Mouse (Mus musculus) hindbrain, embryonic 13.5 days (tissue): ENCODE measurements around the gene Vmn1r14. TPM values are rescaled to one million over a fixed set of nuclear protein-coding genes. Genes with fewer than 3 reads are reported as not detected.
"Not testable (repeated sequence)": the region's sequence is repeated elsewhere in the genome, so short reads cannot be mapped to it uniquely, and the experiment has no call there.

ENCODE experiments used
- ATAC-seq: fragments of 200-750 bp; cut with Nextera tagmentation; 2 replicates; pipeline ENCODE4 v1.8.0; 2017; ENCODE audit warnings: moderate TSS enrichment; ENCODE audit not compliant: low FRiP score
- H3K27ac ChIP-seq: fragments of 300-500 bp; sonication (generic); 2 replicates; pipeline ENCODE4 v1.5.1; 2015; ENCODE audit warnings: inconsistent platforms, mild to moderate bottlenecking, moderate library complexity
- H3K27me3 ChIP-seq: fragments of 300-500 bp; sonication (generic); 2 replicates; pipeline ENCODE4 v1.6.1; 2015; ENCODE audit warnings: mild to moderate bottlenecking, inconsistent platforms
- H3K36me3 ChIP-seq: fragments of 300-500 bp; sonication (generic); 2 replicates; pipeline ENCODE4 v1.6.1; 2015; ENCODE audit warnings: mild to moderate bottlenecking, inconsistent platforms
- H3K4me1 ChIP-seq: fragments of 300-500 bp; sonication (generic); replicated peaks from 2 replicates; pipeline ENCODE4 v1.6.1; 2015; ENCODE audit warnings: inconsistent platforms
- H3K4me2 ChIP-seq: fragments of 300-500 bp; sonication (generic); 2 replicates; pipeline ENCODE4 v1.6.1; 2015; ENCODE audit warnings: inconsistent platforms, mild to moderate bottlenecking, moderate library complexity
- H3K4me3 ChIP-seq: fragments of 300-500 bp; sonication (generic); 2 replicates; pipeline ENCODE4 v1.5.1; 2015; ENCODE audit warnings: mild to moderate bottlenecking, inconsistent platforms
- H3K9ac ChIP-seq: fragments of 300-500 bp; sonication (generic); 2 replicates; pipeline ENCODE4 v1.6.1; 2015; ENCODE audit warnings: mild to moderate bottlenecking, inconsistent platforms
- H3K9me3 ChIP-seq: fragments of 300-500 bp; sonication (generic); 2 replicates; pipeline ENCODE4 v1.6.1; 2016; ENCODE audit warnings: inconsistent platforms
- WGBS: fragments of 180-500 bp; shearing (Covaris S2); methylation state at CpG from one replicate; pipeline ENCODE4 v1.1.7; 2015; 5-methylcytosine and 5-hydroxymethylcytosine counted together
- polyA plus RNA-seq: library from polyadenylated mRNA; unstranded; fragments of >200 nt; fragmentation: Nextera tagmentation; extraction: Ambion mirVana; gene quantifications from 2 replicates; pipeline ENCODE4 v1.2.1, GENCODE M21; 2015

Gene Vmn1r14
- polyA plus RNA-seq = not detected in 2 replicates

DNA sequence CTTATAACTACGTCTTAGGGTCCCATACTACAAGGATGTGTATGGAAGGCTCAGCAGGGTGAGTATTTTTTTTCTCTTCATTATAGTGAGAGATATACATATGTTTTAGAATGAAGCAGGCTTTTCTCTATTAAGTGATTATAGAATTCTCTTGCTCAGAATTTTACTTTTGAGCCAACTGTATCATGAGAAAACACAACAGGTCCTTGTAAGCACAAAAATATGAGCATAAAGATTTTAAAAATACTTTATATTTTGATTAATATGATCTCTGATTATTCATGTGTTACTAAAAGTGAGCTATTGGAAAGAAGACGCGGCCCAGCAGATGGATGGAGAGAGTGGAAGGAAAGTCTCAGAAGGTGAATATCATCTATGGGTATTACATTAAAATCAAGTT is at the start of gene Vmn1r14:
Gene Vmn1r14, plus strand, starts transcription at position 301 of the 400 bp plus-strand sequence.
- H3K4me1 ChIP-seq = no peaks in the 10 kb centered on the region
- no peaks in the 10 kb centered on the region for H3K27me3 ChIP-seq
- ATAC-seq = no peak
- H3K27ac ChIP-seq = no peak within 1 kb of the TSS
- H3K4me2 ChIP-seq = no peak within 1 kb of the TSS
- no peak within 1 kb of the TSS for H3K4me3 ChIP-seq
- WGBS = 94% methylated on average over 3 of the region's 3 CpGs
- no peaks in the 10 kb centered on the region for H3K36me3 ChIP-seq
- no peaks in the 10 kb centered on the region for H3K9me3 ChIP-seq
- no peak within 1 kb of the TSS for H3K9ac ChIP-seq

DNA sequence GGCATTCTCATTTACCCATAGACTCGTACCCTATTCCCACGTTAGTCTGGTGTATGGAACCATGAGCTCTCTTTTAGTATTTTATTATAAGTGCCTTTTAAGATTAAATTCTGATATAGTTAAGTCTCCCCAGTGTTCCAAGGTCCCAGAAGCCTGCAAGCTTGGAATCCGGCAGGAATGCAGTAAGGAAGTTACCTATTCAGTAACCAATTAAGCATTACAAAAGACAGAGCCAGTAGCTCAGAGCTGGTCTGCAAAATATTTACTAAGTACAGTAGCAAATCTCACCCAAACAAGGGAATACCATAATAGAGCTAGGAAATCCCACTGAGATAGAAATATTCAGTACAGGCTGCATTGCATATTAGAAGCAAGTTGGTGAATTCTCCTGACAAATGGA is 41.5 kb upstream of the Vmn1r14 start:
- not testable (repeated sequence) for H3K9me3 ChIP-seq, H3K4me3 ChIP-seq, H3K4me1 ChIP-seq, H3K27me3 ChIP-seq, ATAC-seq, H3K36me3 ChIP-seq, H3K27ac ChIP-seq, H3K9ac ChIP-seq, H3K4me2 ChIP-seq
- 45% methylated on average over 3 of the region's 3 CpGs for WGBS

DNA sequence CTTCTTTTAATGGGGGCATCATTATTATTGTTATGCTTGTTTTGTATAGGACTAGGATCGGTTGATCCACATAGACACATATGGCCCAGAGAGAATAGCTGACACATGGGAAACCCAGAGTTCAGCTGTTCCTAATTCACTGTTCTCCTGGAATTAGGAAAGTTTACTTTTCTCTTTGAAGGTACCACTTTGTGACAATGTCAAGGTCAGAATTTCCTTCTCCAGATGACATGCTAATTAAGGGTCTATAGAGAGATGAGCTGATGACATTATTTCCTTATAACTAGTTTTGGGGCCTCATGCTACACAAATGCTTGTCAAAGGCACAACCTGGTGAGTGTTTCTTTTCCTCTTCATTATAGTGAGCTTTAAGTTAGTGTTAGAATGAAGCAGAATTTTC is 28.5 kb upstream of the Vmn1r14 start, which contains the start of gene Vmn1r13:
Gene Vmn1r13, plus strand, starts transcription at position 301 of the 400 bp plus-strand sequence.
- not testable (repeated sequence) for H3K4me3 ChIP-seq, ATAC-seq, H3K9me3 ChIP-seq, H3K27ac ChIP-seq, H3K4me1 ChIP-seq, H3K36me3 ChIP-seq, H3K9ac ChIP-seq, H3K27me3 ChIP-seq, H3K4me2 ChIP-seq
- 88% methylated on average over 1 of the region's 1 CpGs for WGBS

DNA sequence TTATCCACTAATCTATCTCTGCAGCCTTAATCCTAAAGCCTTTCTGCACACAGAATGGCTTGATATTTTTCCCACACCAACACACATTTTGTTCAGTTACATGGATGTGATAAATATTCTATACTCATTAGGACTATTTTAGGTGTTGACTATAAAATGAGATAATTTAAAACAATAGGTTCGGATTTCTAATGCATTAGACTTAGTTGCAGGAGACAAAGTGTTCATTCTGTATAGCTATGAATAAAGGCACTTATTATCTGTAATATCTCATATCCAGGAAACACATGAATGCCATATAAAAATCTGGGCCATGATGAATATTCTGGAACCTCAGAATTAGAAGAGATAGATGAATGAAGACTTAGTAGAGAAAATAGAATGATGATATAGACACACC is 26.2 kb downstream of the Vmn1r14 start, which contains the start of gene Vmn1r15:
Gene Vmn1r15, plus strand, starts transcription at position 301 of the 400 bp plus-strand sequence.
- no peak for ATAC-seq
- no peaks in the 10 kb centered on the region for H3K9me3 ChIP-seq
- H3K27ac ChIP-seq = no peak within 1 kb of the TSS
- H3K9ac ChIP-seq = no peak within 1 kb of the TSS
- 77% methylated on average over 1 of the region's 1 CpGs for WGBS
- no peak within 1 kb of the TSS for H3K4me2 ChIP-seq
- H3K4me1 ChIP-seq = no peaks in the 10 kb centered on the region
- no peaks in the 10 kb centered on the region for H3K36me3 ChIP-seq
- no peak within 1 kb of the TSS for H3K4me3 ChIP-seq
- H3K27me3 ChIP-seq = no peaks in the 10 kb centered on the region

DNA sequence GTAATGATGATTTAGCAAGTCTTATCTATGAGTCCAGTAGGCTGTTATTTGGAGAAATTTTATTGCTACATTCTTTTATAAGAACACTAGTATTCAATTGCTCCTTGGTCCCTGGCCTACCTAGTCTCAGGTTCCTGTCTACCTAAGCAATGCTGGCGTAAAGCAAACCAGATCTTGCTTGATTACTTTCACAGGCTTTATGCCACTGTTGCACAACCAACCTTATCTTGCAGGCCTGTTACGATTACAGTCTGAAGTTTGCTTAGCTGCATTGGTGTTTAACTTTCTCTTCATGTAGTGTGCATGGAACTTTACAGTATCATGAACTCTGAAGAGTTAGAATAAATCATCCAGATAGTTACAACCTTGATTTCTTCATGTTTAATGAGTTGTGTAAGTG is 29.5 kb downstream of the Vmn1r14 start:
- no peak for ATAC-seq
- Histone ChIP-seq H3K4me2 (no peak overlapping the region), H3K9ac (no peak overlapping the region)

DNA sequence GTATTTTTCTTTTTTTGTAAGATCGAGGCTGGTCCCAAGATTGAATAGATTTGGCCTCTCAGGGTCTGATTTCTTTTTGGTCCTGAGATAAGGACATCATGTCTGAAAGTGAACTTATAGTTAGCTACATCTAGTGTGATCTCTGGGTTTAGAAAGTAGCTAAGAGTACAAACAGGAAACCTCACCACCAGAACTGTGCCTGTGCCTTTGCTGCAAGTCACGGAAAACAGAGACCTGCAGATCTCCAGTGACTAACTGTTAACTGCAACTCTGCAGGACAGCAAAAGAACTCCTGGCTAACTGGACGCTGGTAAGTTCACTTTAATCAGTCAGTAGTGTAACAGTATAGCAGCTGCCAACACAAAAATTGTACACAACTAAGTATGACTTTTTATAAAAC is 40.4 kb downstream of the Vmn1r14 start:
- ATAC-seq = no peak
- no peak overlapping the region for H3K27ac ChIP-seq
- no peaks in the 10 kb centered on the region for H3K9me3 ChIP-seq
- no peaks in the 10 kb centered on the region for H3K27me3 ChIP-seq
- H3K4me3 ChIP-seq = no peak overlapping the region
- no peaks in the 10 kb centered on the region for H3K36me3 ChIP-seq
- no peaks in the 10 kb centered on the region for H3K4me1 ChIP-seq
- no peak overlapping the region for H3K9ac ChIP-seq
- whole genome bisulfite sequencing = 76% methylated on average over 3 of the region's 3 CpGs
- no peak overlapping the region for H3K4me2 ChIP-seq

More for the DNA sequence above, 29.5 kb downstream of the Vmn1r14 start:
- H3K36me3 ChIP-seq = no peaks in the 10 kb centered on the region
- H3K27ac ChIP-seq = no peak overlapping the region
- H3K27me3 ChIP-seq = no peaks in the 10 kb centered on the region
- H3K9me3 ChIP-seq = no peaks in the 10 kb centered on the region
- no peaks in the 10 kb centered on the region for H3K4me1 ChIP-seq
- H3K4me3 ChIP-seq = no peak overlapping the region
- 96% methylated on average over 2 of the region's 2 CpGs for WGBS

DNA sequence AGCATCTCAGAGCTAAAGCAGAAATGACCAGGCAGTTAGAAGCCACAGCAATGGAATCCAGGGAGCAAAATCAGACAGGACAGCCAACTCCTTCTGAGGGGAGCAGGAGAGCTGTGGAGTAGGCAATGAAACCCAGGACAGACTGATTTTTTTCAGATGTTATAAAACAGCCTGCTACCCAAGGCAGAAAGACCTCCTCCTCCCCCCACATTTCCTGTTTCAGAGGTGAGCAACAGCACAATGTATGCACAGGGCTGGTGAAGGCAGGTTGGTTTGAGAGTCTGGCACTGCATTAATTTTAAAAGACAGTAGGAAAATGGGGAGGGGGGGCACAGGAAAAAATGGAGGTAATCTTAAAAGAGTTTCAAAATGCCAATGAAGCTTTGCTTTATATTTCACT is 41.0 kb downstream of the Vmn1r14 start:
- Histone ChIP-seq H3K4me3 (no peak overlapping the region), H3K9ac (no peak overlapping the region), H3K9me3 (no peaks in the 10 kb centered on the region), H3K27me3 (no peaks in the 10 kb centered on the region), H3K4me1 (no peaks in the 10 kb centered on the region), H3K27ac (no peak overlapping the region), H3K4me2 (no peak overlapping the region), H3K36me3 (no peaks in the 10 kb centered on the region)
- ATAC-seq = no peak

DNA sequence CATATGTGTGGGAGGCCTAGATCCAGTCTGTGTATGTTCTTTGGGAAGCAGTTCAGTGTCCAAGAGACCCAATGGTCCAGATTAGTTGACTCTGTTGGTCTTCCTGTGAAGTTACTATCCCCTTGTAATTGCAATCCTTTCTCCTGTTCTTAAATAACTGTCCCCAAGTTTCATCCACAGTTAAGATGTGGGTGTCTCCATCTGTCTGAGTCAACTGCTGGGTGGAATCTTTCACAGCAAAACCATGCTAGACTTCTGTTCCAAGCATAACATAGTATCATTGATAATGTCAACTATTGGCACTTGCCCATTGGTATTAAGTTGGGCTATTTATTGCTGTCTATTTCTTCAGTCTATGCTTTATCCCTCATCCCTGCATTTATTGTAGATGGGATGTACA is 47.5 kb downstream of the Vmn1r14 start:
- H3K4me2 ChIP-seq = no peak overlapping the region
- no peak overlapping the region for H3K9ac ChIP-seq
- H3K9me3 ChIP-seq = no peaks in the 10 kb centered on the region
- H3K27me3 ChIP-seq = no peaks in the 10 kb centered on the region
- no peak overlapping the region for H3K4me3 ChIP-seq
- no peaks in the 10 kb centered on the region for H3K4me1 ChIP-seq
- H3K27ac ChIP-seq = no peak overlapping the region
- H3K36me3 ChIP-seq = no peaks in the 10 kb centered on the region
- ATAC-seq = no peak

Other genes starting within 250 kb of the Vmn1r14 start
- gene Vmn1r6, start 234.4 kb upstream of the Vmn1r14 start, polyA plus RNA-seq = not detected in 2 replicates
- not detected in 2 replicates for gene Vmn1r7, start 206.4 kb upstream of the Vmn1r14 start, polyA plus RNA-seq
- gene Vmn1r8, start 199.4 kb upstream of the Vmn1r14 start, polyA plus RNA-seq = not detected in 2 replicates
- gene Vmn1r9, start 164.9 kb upstream of the Vmn1r14 start, polyA plus RNA-seq = not detected in 2 replicates
- not detected in 2 replicates for gene Vmn1r10, start 122.2 kb upstream of the Vmn1r14 start, polyA plus RNA-seq
- gene Vmn1r11, start 98.2 kb upstream of the Vmn1r14 start, polyA plus RNA-seq = not detected in 2 replicates
- not detected in 2 replicates for gene Vmn1r12, start 74.8 kb upstream of the Vmn1r14 start, polyA plus RNA-seq
- gene Vmn1r13, start 28.4 kb upstream of the Vmn1r14 start, polyA plus RNA-seq = not detected in 2 replicates
- gene Vmn1r15, start 26.3 kb downstream of the Vmn1r14 start, polyA plus RNA-seq = not detected in 2 replicates
- gene Vmn1r16, start 97.8 kb downstream of the Vmn1r14 start, polyA plus RNA-seq = not detected in 2 replicates
- not detected in 2 replicates for gene Vmn1r17, start 132.0 kb downstream of the Vmn1r14 start, polyA plus RNA-seq
- gene Vmn1r18, start 164.1 kb downstream of the Vmn1r14 start, polyA plus RNA-seq = not detected in 2 replicates
- not detected in 2 replicates for gene Vmn1r19, start 172.1 kb downstream of the Vmn1r14 start, polyA plus RNA-seq
- gene Vmn1r20, start 197.2 kb downstream of the Vmn1r14 start, polyA plus RNA-seq = not detected in 2 replicates